Comparison of ENCODE assay signal across 21 mouse cellular contexts in the genomic region with DNA sequence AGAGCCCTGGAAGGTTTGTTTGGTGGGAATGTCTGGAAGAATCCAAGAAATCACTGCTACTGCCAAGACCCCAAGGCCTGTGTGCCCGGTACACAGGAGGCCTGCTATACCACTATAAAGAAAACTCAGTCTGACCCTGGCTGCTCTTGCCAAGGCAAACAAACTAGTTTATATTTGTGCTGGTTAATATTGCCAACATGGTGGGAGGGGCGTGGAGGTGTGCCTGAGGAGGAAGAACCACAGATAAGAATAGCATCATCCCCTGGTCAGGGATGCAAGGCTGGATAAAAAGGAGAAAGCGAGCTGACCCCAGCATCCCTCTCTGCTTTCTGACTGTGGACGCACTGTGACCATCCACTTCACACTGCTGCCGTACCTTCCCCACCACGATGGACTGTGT. TPM values are rescaled to one million over a fixed set of nuclear protein-coding genes. Genes with fewer than 3 reads are reported as not detected.
DNase-seq lines count a peak whose midpoint lies in the region; ATAC-seq and TF ChIP-seq lines count a peak whose summit lies in the region.
"Had no signal": no experiment of that assay in that cellular context is flagged by ENCODE, and none has a peak within 500 bp of the region (broad histone marks: within the 10 kb centered on the region; RNA-seq: fewer than 3 reads in every experiment).

No protein-coding gene starts in this region.

- H3K4me3 ChIP-seq in kidney, adult 2 months (ENCODE audit: insufficient read depth, low read depth, low read length) = no peak overlapping the region
- H3K4me3 ChIP-seq in kidney, embryonic 15.5 days (replicated peaks) = no peak overlapping the region
- H3K4me3 ChIP-seq: embryonic facial prominence, embryonic 13.5 days; embryonic facial prominence, embryonic 15.5 days; erythroblast, embryonic 14.5 days; forebrain, embryonic 10.5 days; forebrain, embryonic 12.5 days had no signal

- peaks cover 19% of the 10 kb centered on the region; the same call in 1 of the 2 replicates for H3K4me1 ChIP-seq in kidney, adult 2 months (ENCODE audit: control insufficient read depth, insufficient read depth, low read length)
- no peaks in the 10 kb centered on the region for H3K4me1 ChIP-seq in kidney, embryonic 15.5 days
- H3K4me1 ChIP-seq: embryonic facial prominence, embryonic 13.5 days; embryonic facial prominence, embryonic 15.5 days; forebrain, embryonic 10.5 days; forebrain, embryonic 12.5 days had no signal

- WGBS in kidney, adult 2 months = 85% methylated on average over 6 of the region's 6 CpGs
- WGBS in kidney, embryonic 15.5 days = 93% methylated on average over 6 of the region's 6 CpGs

- no peak for TF ChIP-seq POLR2A in kidney, adult 2 months (IDR thresholded peaks at IDR 0.05; ENCODE audit: low read depth, low read length)

- ATAC-seq in kidney, embryonic 15.5 days (replicated peaks; ENCODE audit: low FRiP score) = no peak
- ATAC-seq: forebrain, embryonic 14.5 days; forebrain, embryonic 16.5 days had no signal

- H3K27me3 ChIP-seq in kidney, adult 2 months (replicated peaks; ENCODE audit: control insufficient read depth, insufficient read depth, low read length) = no peaks in the 10 kb centered on the region
- no peaks in the 10 kb centered on the region for H3K27me3 ChIP-seq in kidney, embryonic 15.5 days
- H3K27me3 ChIP-seq: embryonic facial prominence, embryonic 13.5 days; embryonic facial prominence, embryonic 15.5 days; forebrain, embryonic 12.5 days had no signal

- no peaks in the 10 kb centered on the region for H3K9me3 ChIP-seq in kidney, embryonic 15.5 days (replicated peaks)
- H3K9me3 ChIP-seq: embryonic facial prominence, embryonic 13.5 days; embryonic facial prominence, embryonic 15.5 days; forebrain, embryonic 10.5 days; forebrain, embryonic 12.5 days had no signal

- H3K27ac ChIP-seq in kidney, adult 2 months (ENCODE audit: insufficient read depth, low read depth, low read length) = no peak overlapping the region
- no peak overlapping the region for H3K27ac ChIP-seq in kidney, embryonic 15.5 days
- H3K27ac ChIP-seq: embryonic facial prominence, embryonic 13.5 days; embryonic facial prominence, embryonic 15.5 days; forebrain, embryonic 10.5 days; forebrain, embryonic 12.5 days had no signal

- peak; percentile 72 for DNase-seq in kidney, adult 2 months
- no peak for DNase-seq in kidney, postnatal 10 days
- DNase-seq in kidney, adult 9 months = peak; percentile 61
- DNase-seq: adrenal gland, adult 2 months; adrenal gland, postnatal 10 days; adrenal gland, postnatal 25 days; cerebellum, adult 11 months; cerebellum, adult 18-20 months; cerebellum, adult 8-10 months; cerebellum, adult 9-11 months; cerebellum, postnatal 14 days; cerebellum, postnatal 36 days; embryo, embryonic 11 days had no signal

- no peak overlapping the region for H3K4me2 ChIP-seq in kidney, embryonic 15.5 days
- H3K4me2 ChIP-seq: embryonic facial prominence, embryonic 13.5 days; embryonic facial prominence, embryonic 15.5 days; forebrain, embryonic 12.5 days had no signal

- H3K36me3 ChIP-seq in kidney, adult 2 months (ENCODE audit: control insufficient read depth, insufficient read depth, low read length) = peaks cover 3% of the 10 kb centered on the region; the same call in 1 of the 2 replicates
- H3K36me3 ChIP-seq in kidney, embryonic 15.5 days = peaks cover 82% of the 10 kb centered on the region

- no peak overlapping the region for H3K9ac ChIP-seq in kidney, embryonic 15.5 days
- H3K9ac ChIP-seq: embryonic facial prominence, embryonic 13.5 days; embryonic facial prominence, embryonic 15.5 days; forebrain, embryonic 12.5 days had no signal

- no peak for TF ChIP-seq CTCF in kidney, adult 2 months (conservative IDR thresholded peaks at IDR 0.05; ENCODE audit: insufficient read depth, insufficient read length, low read depth, low read length)

RNA-seq across cellular contexts. Expression of gene Mrm2, which starts 20.7 kb away (rescaled TPM):
- polyA plus RNA-seq in kidney, adult 2 months (2012; rRNA removed) = 12.7 and 15.1 TPM in 2 replicates
- polyA plus RNA-seq in kidney, embryonic 15.5 days (2015; fragmentation: Nextera tagmentation; extraction: Ambion mirVana) = 20.0 and 21.0 TPM in 2 replicates

RNA-seq across cellular contexts. Expression of gene Nudt1, which starts 30.9 kb away (rescaled TPM):
- polyA plus RNA-seq in kidney, adult 2 months (2012; rRNA removed) = 17.9 and 20.4 TPM in 2 replicates
- 54.8 and 60.1 TPM in 2 replicates for polyA plus RNA-seq in kidney, embryonic 15.5 days (2015; fragmentation: Nextera tagmentation; extraction: Ambion mirVana)

RNA-seq across cellular contexts. Expression of gene Mad1l1, which starts 31.0 kb away (rescaled TPM):
- 12.6 and 14.2 TPM in 2 replicates for polyA plus RNA-seq in kidney, adult 2 months (2012; rRNA removed)
- polyA plus RNA-seq in kidney, embryonic 15.5 days (2015; fragmentation: Nextera tagmentation; extraction: Ambion mirVana) = 46.5 and 53.0 TPM in 2 replicates

RNA-seq across cellular contexts. Expression of gene Snx8, which starts 36.7 kb away (rescaled TPM):
- polyA plus RNA-seq in kidney, adult 2 months (2012; rRNA removed) = 77.5 and 79.7 TPM in 2 replicates
- 25.3 and 27.0 TPM in 2 replicates for polyA plus RNA-seq in kidney, embryonic 15.5 days (2015; fragmentation: Nextera tagmentation; extraction: Ambion mirVana)
